Mouse (Mus musculus): ENCODE measurements around the gene Snx8. TPM values are rescaled to one million over a fixed set of nuclear protein-coding genes. Genes with fewer than 3 reads are reported as not detected.
A peak's percentile ranks its signal among the peaks of the same experiment; 100 is the strongest.

Snx8 gene
- total and polyA plus RNA-seq, 2 experiments from 2014 or later, result 36.2 to 79.6 TPM

DNA sequence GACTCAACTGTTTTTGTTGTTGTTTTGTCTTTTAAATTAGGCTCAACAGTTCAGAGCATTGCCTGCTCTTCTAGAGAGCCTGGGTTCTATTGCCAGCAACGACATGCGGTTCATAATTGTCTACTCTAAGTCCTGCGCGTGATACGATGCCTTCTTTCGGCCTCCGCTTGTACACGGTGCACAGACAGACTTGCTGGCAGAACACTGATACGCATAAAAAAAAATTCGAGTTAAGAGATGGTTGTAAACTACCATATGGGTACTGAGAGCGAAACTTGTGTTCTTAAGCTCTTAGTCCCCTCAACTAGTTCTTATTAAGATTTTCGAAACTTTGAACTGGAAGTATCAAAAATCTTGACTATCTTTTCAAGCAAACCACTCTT, 29.0 kb upstream of the Snx8 start:
- no peak for ATAC-seq
- TF ChIP-seq CTCF (IDR thresholded peaks at IDR 0.05; ENCODE audit: low read depth), result no peak

GRCm38 (mm10) chr5:140414647-140415046, 25.6 kb upstream of the Snx8 start:
- WGBS, result 62% methylated on average over 4 of the region's 4 CpGs
- no peaks in the 10 kb centered on the region for H3K36me3 ChIP-seq (ENCODE audit: insufficient read depth, low read length)
- no peak for ATAC-seq

More for the DNA sequence above, 29.0 kb upstream of the Snx8 start:
- peak overlapping the region; percentile 92 for H3K4me2 ChIP-seq (ENCODE audit: low read depth, low read length)
- H3K9me3 ChIP-seq (ENCODE audit: low read length), result no peaks in the 10 kb centered on the region
- peaks cover 10% of the 10 kb centered on the region for H3K4me1 ChIP-seq (ENCODE audit: insufficient read depth, low read length)
- under 1% methylated on average over 12 of the region's 12 CpGs for WGBS
- DNase-seq (ENCODE audit: low spot score), result no peak
- no peaks in the 10 kb centered on the region for H3K36me3 ChIP-seq (ENCODE audit: insufficient read depth, low read length)
- H3K27ac ChIP-seq, result peak overlapping the region; percentile 96
- H3K27me3 ChIP-seq (ENCODE audit: insufficient read depth, low read length), result no peaks in the 10 kb centered on the region
- H3K4me3 ChIP-seq (ENCODE audit: low read length), result peak overlapping the region; percentile 69
- H3K9ac ChIP-seq (replicated peaks; ENCODE audit: low read length), result peak overlapping the region; percentile 86

GRCm38 (mm10) chr5:140411339-140411738, 22.3 kb upstream of the Snx8 start:
- Histone ChIP-seq H3K27ac (no peak overlapping the region), H3K36me3 (ENCODE audit: insufficient read depth, low read length) (no peaks in the 10 kb centered on the region), H3K9ac (replicated peaks; ENCODE audit: low read length) (no peak overlapping the region), H3K4me2 (ENCODE audit: low read depth, low read length) (no peak overlapping the region), H3K4me3 (ENCODE audit: low read length) (no peak overlapping the region), H3K27me3 (ENCODE audit: insufficient read depth, low read length) (no peaks in the 10 kb centered on the region), H3K9me3 (ENCODE audit: low read length) (no peaks in the 10 kb centered on the region), H3K4me1 (ENCODE audit: insufficient read depth, low read length) (no peaks in the 10 kb centered on the region)
- WGBS, result 42% methylated on average over 8 of the region's 8 CpGs
- ATAC-seq, result no peak
- TF ChIP-seq CTCF (IDR thresholded peaks at IDR 0.05; ENCODE audit: low read depth), result peak; percentile 68
- peak; percentile 59 for DNase-seq (ENCODE audit: low spot score)

More at GRCm38 (mm10) chr5:140414647-140415046, 25.6 kb upstream of the Snx8 start:
- Histone ChIP-seq H3K9me3 (ENCODE audit: low read length) (no peaks in the 10 kb centered on the region), H3K4me2 (ENCODE audit: low read depth, low read length) (no peak overlapping the region), H3K4me1 (ENCODE audit: insufficient read depth, low read length) (no peaks in the 10 kb centered on the region), H3K4me3 (ENCODE audit: low read length) (no peak overlapping the region), H3K27me3 (ENCODE audit: insufficient read depth, low read length) (no peaks in the 10 kb centered on the region), H3K27ac (no peak overlapping the region), H3K9ac (replicated peaks; ENCODE audit: low read length) (no peak overlapping the region)
- TF ChIP-seq CTCF (IDR thresholded peaks at IDR 0.05; ENCODE audit: low read depth), result no peak
- no peak for DNase-seq (ENCODE audit: low spot score)

DNA sequence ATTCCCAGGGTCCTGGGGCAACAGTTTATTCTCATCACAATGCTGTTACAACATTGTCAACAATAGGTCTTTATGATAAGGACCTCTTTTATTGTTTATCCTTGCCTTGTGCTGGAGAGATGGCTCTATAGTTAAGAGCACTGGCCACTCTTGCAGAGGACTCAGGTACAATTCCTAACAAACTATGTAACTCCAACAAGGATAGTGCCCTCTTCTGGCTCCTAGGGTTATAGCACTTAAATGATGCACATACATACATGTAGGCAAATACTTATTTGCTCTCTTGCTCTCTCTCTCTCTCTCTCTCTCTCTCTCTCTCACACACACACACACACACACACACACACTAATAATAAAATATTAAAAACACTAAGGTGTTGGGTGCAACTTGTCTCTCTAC, 19.7 kb upstream of the Snx8 start:
- ATAC-seq (no peak), DNase-seq (ENCODE audit: low spot score) (no peak)
- TF ChIP-seq CTCF (IDR thresholded peaks at IDR 0.05; ENCODE audit: low read depth), result no peak
- Histone ChIP-seq H3K9ac (replicated peaks; ENCODE audit: low read length) (no peak overlapping the region), H3K4me2 (ENCODE audit: low read depth, low read length) (no peak overlapping the region), H3K36me3 (ENCODE audit: insufficient read depth, low read length) (no peaks in the 10 kb centered on the region), H3K4me1 (ENCODE audit: insufficient read depth, low read length) (no peaks in the 10 kb centered on the region), H3K9me3 (ENCODE audit: low read length) (no peaks in the 10 kb centered on the region), H3K27ac (no peak overlapping the region), H3K27me3 (ENCODE audit: insufficient read depth, low read length) (no peaks in the 10 kb centered on the region), H3K4me3 (ENCODE audit: low read length) (no peak overlapping the region)

DNA sequence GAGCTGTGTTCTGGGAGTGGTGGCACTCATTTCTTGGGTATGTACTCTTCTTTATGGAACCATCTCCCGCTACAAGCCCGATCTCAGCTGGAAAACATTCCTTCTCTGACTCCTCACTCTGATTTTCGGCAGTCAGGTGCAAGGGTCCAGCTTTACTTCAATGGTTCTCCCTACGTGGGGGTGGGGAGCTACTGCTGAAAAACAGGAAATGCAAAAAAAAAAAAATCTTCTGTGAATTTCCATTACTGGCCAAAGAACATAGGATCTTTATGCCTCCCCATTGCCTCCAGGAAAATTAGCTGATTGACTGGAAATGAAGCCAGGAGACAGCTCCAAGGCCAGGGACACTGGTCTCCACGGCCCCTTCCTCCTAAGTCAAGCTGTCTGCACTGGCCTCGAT, 17.6 kb upstream of the Snx8 start:
- H3K9ac ChIP-seq (replicated peaks; ENCODE audit: low read length), result no peak overlapping the region
- 74% methylated on average over 6 of the region's 6 CpGs for WGBS
- ATAC-seq, result no peak

DNA sequence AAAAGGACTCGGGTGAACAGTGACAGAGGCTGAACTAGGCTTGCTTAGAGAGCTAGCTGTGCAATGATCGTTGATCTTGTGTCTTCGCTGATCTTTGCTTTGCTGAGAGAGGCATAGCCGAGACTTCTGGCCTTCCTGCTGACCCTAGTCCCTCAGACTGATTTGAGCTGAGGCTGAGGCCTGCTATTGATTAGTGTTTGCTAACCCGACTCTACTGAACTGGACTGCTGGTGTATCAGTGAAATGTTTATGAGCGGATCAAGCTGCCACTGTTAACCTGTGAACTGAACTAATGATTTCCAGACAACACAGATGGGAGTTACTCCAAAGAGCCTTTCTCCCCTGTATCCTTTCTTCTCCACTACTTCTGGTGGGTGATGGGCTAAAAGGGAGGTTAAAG, 16.1 kb upstream of the Snx8 start:
- ATAC-seq (no peak), DNase-seq (ENCODE audit: low spot score) (no peak)
- Histone ChIP-seq H3K4me1 (ENCODE audit: insufficient read depth, low read length) (no peaks in the 10 kb centered on the region), H3K9ac (replicated peaks; ENCODE audit: low read length) (no peak overlapping the region), H3K9me3 (ENCODE audit: low read length) (no peaks in the 10 kb centered on the region), H3K4me3 (ENCODE audit: low read length) (no peak overlapping the region), H3K27ac (no peak overlapping the region), H3K36me3 (ENCODE audit: insufficient read depth, low read length) (no peaks in the 10 kb centered on the region), H3K27me3 (ENCODE audit: insufficient read depth, low read length) (no peaks in the 10 kb centered on the region), H3K4me2 (ENCODE audit: low read depth, low read length) (no peak overlapping the region)
- TF ChIP-seq CTCF (IDR thresholded peaks at IDR 0.05; ENCODE audit: low read depth), result no peak
- WGBS, result 91% methylated on average over 6 of the region's 6 CpGs

More for the DNA sequence above, 17.6 kb upstream of the Snx8 start:
- DNase-seq (ENCODE audit: low spot score), result no peak
- Histone ChIP-seq H3K4me1 (ENCODE audit: insufficient read depth, low read length) (no peaks in the 10 kb centered on the region), H3K4me3 (ENCODE audit: low read length) (no peak overlapping the region), H3K36me3 (ENCODE audit: insufficient read depth, low read length) (no peaks in the 10 kb centered on the region), H3K27ac (no peak overlapping the region), H3K27me3 (ENCODE audit: insufficient read depth, low read length) (no peaks in the 10 kb centered on the region), H3K9me3 (ENCODE audit: low read length) (no peaks in the 10 kb centered on the region), H3K4me2 (ENCODE audit: low read depth, low read length) (no peak overlapping the region)
- TF ChIP-seq CTCF (IDR thresholded peaks at IDR 0.05; ENCODE audit: low read depth), result no peak

GRCm38 (mm10) chr5:140402640-140403270, 13.7 kb upstream of the Snx8 start:
- Histone ChIP-seq H3K4me1 (ENCODE audit: insufficient read depth, low read length) (no peaks in the 10 kb centered on the region), H3K27me3 (ENCODE audit: insufficient read depth, low read length) (no peaks in the 10 kb centered on the region), H3K4me2 (ENCODE audit: low read depth, low read length) (no peak overlapping the region), H3K9me3 (ENCODE audit: low read length) (no peaks in the 10 kb centered on the region), H3K36me3 (ENCODE audit: insufficient read depth, low read length) (no peaks in the 10 kb centered on the region), H3K9ac (replicated peaks; ENCODE audit: low read length) (no peak overlapping the region), H3K27ac (no peak overlapping the region), H3K4me3 (ENCODE audit: low read length) (no peak overlapping the region)
- DNase-seq (ENCODE audit: low spot score) (no peak), ATAC-seq (no peak)
- 79% methylated on average over 4 of the region's 4 CpGs for WGBS
- no peak for TF ChIP-seq CTCF (IDR thresholded peaks at IDR 0.05; ENCODE audit: low read depth)

All from hindbrain, postnatal 0 days (tissue).